26 mouse cellular contexts compared by ENCODE assay signal in the genomic region with DNA sequence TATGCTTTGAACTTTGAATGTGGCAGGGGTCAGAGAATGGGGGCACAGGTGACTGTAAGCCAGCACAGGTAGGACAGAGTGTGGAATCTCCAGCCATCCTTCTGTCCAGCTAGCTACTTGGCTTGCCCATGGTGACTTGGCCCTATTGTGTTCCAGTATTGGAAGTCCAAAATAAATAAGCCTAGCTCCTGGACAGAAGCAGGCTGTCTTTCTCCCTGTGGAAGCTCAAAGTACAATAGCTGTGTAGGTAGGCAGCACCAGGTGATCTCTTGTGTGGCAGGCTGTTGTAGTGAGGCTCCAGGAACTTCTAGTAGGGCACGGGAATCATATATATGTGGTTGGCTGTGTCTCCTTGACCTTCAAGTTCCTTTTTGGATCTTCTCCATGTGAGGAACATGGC.
"Had no signal": no experiment of that assay in that cellular context is flagged by ENCODE, and none has a peak within 500 bp of the region (broad histone marks: within the 10 kb centered on the region; RNA-seq: fewer than 3 reads in every experiment).

No protein-coding gene starts in this region.

- DNase-seq: gastrocnemius, adult 2 months; gastrocnemius, postnatal 10 days; gastrocnemius, postnatal 25 days; heart, adult 18-20 months; heart, postnatal 10 days; heart, postnatal 4 days; kidney, adult 18-20 months; kidney, adult 9 months; kidney, postnatal 14 days; kidney, postnatal 4 days; liver had no signal

- H3K36me3 ChIP-seq: intestine, embryonic 15.5 days had no signal

- H3K9ac ChIP-seq: heart, embryonic 12.5 days; hindbrain, embryonic 12.5 days; hindbrain, embryonic 14.5 days; intestine, embryonic 15.5 days; kidney, embryonic 15.5 days; limb, embryonic 12.5 days; liver, embryonic 12.5 days had no signal

- ATAC-seq: forebrain, embryonic 16.5 days; hindbrain, embryonic 16.5 days; inflammation-experienced regulatory T-cells, adult 6 months; intestine, embryonic 15.5 days; intestine, postnatal 0 days; liver, embryonic 12.5 days had no signal

- H3K4me2 ChIP-seq: heart, embryonic 12.5 days; hindbrain, embryonic 12.5 days; hindbrain, embryonic 14.5 days; intestine, embryonic 15.5 days; kidney, embryonic 15.5 days; limb, embryonic 12.5 days; liver, embryonic 12.5 days had no signal

- H3K27ac ChIP-seq: gastrocnemius, adult 2 months; heart, embryonic 10.5 days; hindbrain, embryonic 10.5 days; hindbrain, embryonic 12.5 days; intestine, embryonic 15.5 days; kidney, embryonic 15.5 days; kidney, postnatal 0 days; limb, embryonic 10.5 days; limb, embryonic 12.5 days; liver, embryonic 12.5 days had no signal

- H3K4me3 ChIP-seq: gastrocnemius, adult 2 months; heart, embryonic 10.5 days; heart, embryonic 12.5 days; hindbrain, embryonic 10.5 days; hindbrain, embryonic 12.5 days; intestine, embryonic 15.5 days; kidney, embryonic 15.5 days; limb, embryonic 10.5 days; limb, embryonic 12.5 days; liver, embryonic 12.5 days had no signal

- H3K27me3 ChIP-seq: heart, embryonic 12.5 days; hindbrain, embryonic 12.5 days; intestine, embryonic 15.5 days; kidney, embryonic 15.5 days; limb, embryonic 12.5 days; liver, embryonic 12.5 days had no signal

- H3K9me3 ChIP-seq: heart, embryonic 10.5 days; heart, embryonic 12.5 days; hindbrain, embryonic 10.5 days; hindbrain, embryonic 12.5 days; intestine, embryonic 15.5 days; kidney, embryonic 15.5 days; limb, embryonic 10.5 days; limb, embryonic 12.5 days; liver, embryonic 12.5 days had no signal
